Mouse (Mus musculus) lung, postnatal 0 days (tissue): Measurements from ENCODE around the gene Arpp21.

Experiments
- CTCF ChIP-seq: IDR thresholded peaks from 2 replicates; pipeline ENCODE4 v1.5.1; 2016; ENCODE audit warnings: antibody characterized with exemption, mild to moderate bottlenecking
- EP300 ChIP-seq: IDR thresholded peaks from 2 replicates; pipeline ENCODE4 v1.6.1; 2016; ENCODE audit warnings: antibody characterized with exemption, mild to moderate bottlenecking, control low read depth

GRCm38 (mm10) chr9:112198296-112198695, 37.4 kb downstream of the Arpp21 start:
- TF ChIP-seq EP300 (no peak), CTCF (no peak)
